Mouse (Mus musculus) stomach, postnatal 0 days (tissue): Measurements from ENCODE around the gene Rbms3.

Experiments
- CTCF ChIP-seq: IDR thresholded peaks from 2 replicates; pipeline ENCODE4 v1.5.1; 2016; ENCODE audit warnings: antibody characterized with exemption, low read depth, mild to moderate bottlenecking, moderate library complexity
- EP300 ChIP-seq: optimal IDR thresholded peaks from 2 replicates; pipeline ENCODE3; 2016; ENCODE audit warnings: antibody characterized with exemption

- TF ChIP-seq CTCF (no peak), EP300 (no peak)
These were observed 9.0 kb upstream of the Rbms3 start for GRCm38 (mm10) chr9:117638623-117639185.
